Mouse (Mus musculus) midbrain, embryonic 14.5 days (tissue): ENCODE results near the gene Rnf39. TPM values are rescaled to one million over a fixed set of nuclear protein-coding genes. Genes with fewer than 3 reads are reported as not detected.

Source experiments
- ATAC-seq: fragments of 200-750 bp; cut with Nextera tagmentation; 2 replicates; pipeline ENCODE4 v1.8.0; 2017; ENCODE audit warnings: moderate number of reproducible peaks, moderate library complexity; ENCODE audit not compliant: low FRiP score, low TSS enrichment
- DNase-seq: peaks from one replicate; pipeline ENCODE4 v3.0.0-alpha.2; 2015
- H3K27ac ChIP-seq: fragments of 300-500 bp; sonication (generic); replicated peaks from 2 replicates; pipeline ENCODE4 v1.5.1; 2014; ENCODE audit warnings: mild to moderate bottlenecking, low read depth, low read length, moderate library complexity
- H3K27me3 ChIP-seq: fragments of 300-500 bp; sonication (generic); 2 replicates; pipeline ENCODE4 v1.6.1; 2014; ENCODE audit warnings: low read length, control low read depth, mixed read lengths; ENCODE audit not compliant: control insufficient read depth, insufficient read depth
- H3K36me3 ChIP-seq: fragments of 300-500 bp; sonication (generic); 2 replicates; pipeline ENCODE4 v1.6.1; 2014; ENCODE audit warnings: low read length, control low read depth; ENCODE audit not compliant: control insufficient read depth, insufficient read depth
- H3K4me1 ChIP-seq: fragments of 300-500 bp; sonication (generic); 2 replicates; pipeline ENCODE4 v1.6.1; 2014; ENCODE audit warnings: mild to moderate bottlenecking, antibody characterized with exemption, low read length, control low read depth; ENCODE audit not compliant: control insufficient read depth, insufficient read depth
- H3K4me2 ChIP-seq: fragments of 300-500 bp; sonication (generic); 2 replicates; pipeline ENCODE4 v1.6.1; 2014; ENCODE audit warnings: mild to moderate bottlenecking, low read length, moderate library complexity
- H3K4me3 ChIP-seq: fragments of 300-500 bp; sonication (generic); replicated peaks from 2 replicates; pipeline ENCODE4 v1.5.1; 2014; ENCODE audit warnings: low read depth, low read length
- H3K9ac ChIP-seq: fragments of 300-500 bp; sonication (generic); replicated peaks from 2 replicates; pipeline ENCODE4 v1.6.1; 2014; ENCODE audit warnings: mild to moderate bottlenecking, low read length, moderate library complexity
- H3K9me3 ChIP-seq: fragments of 300-500 bp; sonication (generic); 2 replicates; pipeline ENCODE4 v1.6.1; 2016; ENCODE audit warnings: low read length, control low read depth, mixed read lengths; ENCODE audit not compliant: control insufficient read depth
- WGBS: fragments of 180-500 bp; shearing (Covaris S2); extraction: QIAGEN DNeasy Blood & Tissue Kit; methylation state at CpG from one replicate; pipeline ENCODE4 v1.1.7; 2014; 5-methylcytosine and 5-hydroxymethylcytosine counted together
- polyA plus RNA-seq: library from polyadenylated mRNA; unstranded; fragments of >200 nt; fragmentation: Nextera tagmentation; extraction: Ambion mirVana; gene quantifications from 2 replicates; pipeline ENCODE4 v1.2.1, GENCODE M21; 2014

Gene Rnf39
- 1.1 and 1.7 TPM in 2 replicates for polyA plus RNA-seq

GRCm38 (mm10) chr17:36942791-36943471 lies at the start of gene Rnf39:
Rnf39 (plus strand) TSS chr17:36942918.
- Histone ChIP-seq H3K36me3 (no peaks in the 10 kb centered on the region), H3K4me2 (peak within 1 kb of the TSS; percentile 65), H3K4me1 (peaks cover 10% of the 10 kb centered on the region; the same call in 1 of the 2 replicates), H3K9me3 (no peaks in the 10 kb centered on the region), H3K9ac (peak within 1 kb of the TSS; percentile 40), H3K27ac (no peak within 1 kb of the TSS), H3K27me3 (peaks cover 27% of the 10 kb centered on the region), H3K4me3 (peak within 1 kb of the TSS; percentile 34)
- 3% methylated on average over 58 of the region's 59 CpGs for WGBS
- DNase-seq (peak; percentile 35), ATAC-seq (no peak)

- Histone ChIP-seq H3K9ac (no peak overlapping the region), H3K27me3 (no peaks in the 10 kb centered on the region), H3K27ac (no peak overlapping the region), H3K4me3 (no peak overlapping the region), H3K4me2 (no peak overlapping the region), H3K36me3 (no peaks in the 10 kb centered on the region), H3K9me3 (no peaks in the 10 kb centered on the region), H3K4me1 (no peaks in the 10 kb centered on the region)
- ATAC-seq (no peak), DNase-seq (no peak)
- 82% methylated on average over 5 of the region's 5 CpGs for WGBS
These were observed 49.3 kb upstream of the Rnf39 start for GRCm38 (mm10) chr17:36893387-36893786.

- no peak overlapping the region for H3K9ac ChIP-seq
- no peak overlapping the region for H3K27ac ChIP-seq
- no peaks in the 10 kb centered on the region for H3K27me3 ChIP-seq
- 92% methylated on average over 1 of the region's 1 CpGs for WGBS
- H3K36me3 ChIP-seq: no peaks in the 10 kb centered on the region
- no peak for ATAC-seq
- H3K4me3 ChIP-seq: no peak overlapping the region
- peak; percentile 68 for DNase-seq
- no peaks in the 10 kb centered on the region for H3K4me1 ChIP-seq
- H3K4me2 ChIP-seq: no peak overlapping the region
- no peaks in the 10 kb centered on the region for H3K9me3 ChIP-seq
These were observed 46.1 kb upstream of the Rnf39 start for GRCm38 (mm10) chr17:36896583-36896982.

GRCm38 (mm10) chr17:36897065-36897464 lies 45.7 kb upstream of the Rnf39 start:
- ATAC-seq: no peak
- H3K36me3 ChIP-seq: no peaks in the 10 kb centered on the region

GRCm38 (mm10) chr17:36897552-36898205 lies 45.0 kb upstream of the Rnf39 start, which contains the start of gene Trim31:
Trim31 (plus strand) TSS chr17:36898118.
- Histone ChIP-seq H3K4me1 (no peaks in the 10 kb centered on the region), H3K27me3 (no peaks in the 10 kb centered on the region), H3K36me3 (no peaks in the 10 kb centered on the region), H3K9me3 (no peaks in the 10 kb centered on the region), H3K4me2 (no peak within 1 kb of the TSS), H3K9ac (no peak within 1 kb of the TSS), H3K4me3 (no peak within 1 kb of the TSS), H3K27ac (no peak within 1 kb of the TSS)
- 77% methylated on average over 6 of the region's 6 CpGs for WGBS
- ATAC-seq (no peak), DNase-seq (no peak)

More at GRCm38 (mm10) chr17:36897065-36897464, 45.7 kb upstream of the Rnf39 start:
- Histone ChIP-seq H3K4me3 (no peak overlapping the region), H3K4me2 (no peak overlapping the region), H3K27ac (no peak overlapping the region), H3K9me3 (no peaks in the 10 kb centered on the region), H3K4me1 (no peaks in the 10 kb centered on the region), H3K27me3 (no peaks in the 10 kb centered on the region), H3K9ac (no peak overlapping the region)
- DNase-seq: no peak

GRCm38 (mm10) chr17:36899376-36899775 lies 43.3 kb upstream of the Rnf39 start:
- DNase-seq (no peak), ATAC-seq (no peak)
- Histone ChIP-seq H3K4me3 (no peak overlapping the region), H3K27ac (no peak overlapping the region), H3K36me3 (no peaks in the 10 kb centered on the region), H3K9ac (no peak overlapping the region), H3K9me3 (no peaks in the 10 kb centered on the region), H3K4me1 (no peaks in the 10 kb centered on the region), H3K4me2 (no peak overlapping the region), H3K27me3 (no peaks in the 10 kb centered on the region)
- WGBS: 88% methylated on average over 4 of the region's 4 CpGs

- WGBS: 88% methylated on average over 5 of the region's 5 CpGs
- H3K4me1 ChIP-seq: no peaks in the 10 kb centered on the region
These were observed 42.7 kb upstream of the Rnf39 start for GRCm38 (mm10) chr17:36900001-36900400.

GRCm38 (mm10) chr17:36900691-36901090 lies 42.0 kb upstream of the Rnf39 start:
- Histone ChIP-seq H3K4me2 (no peak overlapping the region), H3K27me3 (no peaks in the 10 kb centered on the region), H3K4me3 (no peak overlapping the region), H3K27ac (no peak overlapping the region), H3K4me1 (no peaks in the 10 kb centered on the region), H3K9ac (no peak overlapping the region), H3K9me3 (no peaks in the 10 kb centered on the region), H3K36me3 (no peaks in the 10 kb centered on the region)
- WGBS: 31% methylated on average over 1 of the region's 1 CpGs
- DNase-seq (peak; percentile 38), ATAC-seq (no peak)

More at GRCm38 (mm10) chr17:36900001-36900400, 42.7 kb upstream of the Rnf39 start:
- DNase-seq (no peak), ATAC-seq (no peak)
- H3K27ac ChIP-seq: no peak overlapping the region
- H3K27me3 ChIP-seq: no peaks in the 10 kb centered on the region
- no peaks in the 10 kb centered on the region for H3K36me3 ChIP-seq
- H3K9ac ChIP-seq: no peak overlapping the region
- no peak overlapping the region for H3K4me2 ChIP-seq
- no peak overlapping the region for H3K4me3 ChIP-seq
- no peaks in the 10 kb centered on the region for H3K9me3 ChIP-seq

GRCm38 (mm10) chr17:36903651-36904050 lies 39.1 kb upstream of the Rnf39 start:
- DNase-seq (no peak), ATAC-seq (no peak)
- Histone ChIP-seq H3K36me3 (no peaks in the 10 kb centered on the region), H3K9ac (no peak overlapping the region), H3K4me3 (no peak overlapping the region), H3K27me3 (no peaks in the 10 kb centered on the region), H3K4me1 (no peaks in the 10 kb centered on the region), H3K4me2 (no peak overlapping the region), H3K9me3 (no peaks in the 10 kb centered on the region), H3K27ac (no peak overlapping the region)
- WGBS: 74% methylated on average over 3 of the region's 3 CpGs
